Mouse (Mus musculus): ENCODE results near the gene Dnajb11.

The Dnajb11 gene
- long read RNA-seq, experiment 1, transcript Dnajb11-201 (10 exons, 1,927 nt) = major isoform, 86 of 99 reads
- long read RNA-seq, experiment 1, partial matches to known transcripts = 6 of 99 reads
- long read RNA-seq, experiment 1, other reads (novel, unspliced or antisense) = 4 of 99 reads
- long read RNA-seq, experiment 2, transcript Dnajb11-201 (10 exons, 1,927 nt) = major isoform, 125 of 139 reads
- long read RNA-seq, experiment 2, partial matches to known transcripts = 8 of 139 reads
- long read RNA-seq, experiment 2, other reads (novel, unspliced or antisense) = 5 of 139 reads

DNA sequence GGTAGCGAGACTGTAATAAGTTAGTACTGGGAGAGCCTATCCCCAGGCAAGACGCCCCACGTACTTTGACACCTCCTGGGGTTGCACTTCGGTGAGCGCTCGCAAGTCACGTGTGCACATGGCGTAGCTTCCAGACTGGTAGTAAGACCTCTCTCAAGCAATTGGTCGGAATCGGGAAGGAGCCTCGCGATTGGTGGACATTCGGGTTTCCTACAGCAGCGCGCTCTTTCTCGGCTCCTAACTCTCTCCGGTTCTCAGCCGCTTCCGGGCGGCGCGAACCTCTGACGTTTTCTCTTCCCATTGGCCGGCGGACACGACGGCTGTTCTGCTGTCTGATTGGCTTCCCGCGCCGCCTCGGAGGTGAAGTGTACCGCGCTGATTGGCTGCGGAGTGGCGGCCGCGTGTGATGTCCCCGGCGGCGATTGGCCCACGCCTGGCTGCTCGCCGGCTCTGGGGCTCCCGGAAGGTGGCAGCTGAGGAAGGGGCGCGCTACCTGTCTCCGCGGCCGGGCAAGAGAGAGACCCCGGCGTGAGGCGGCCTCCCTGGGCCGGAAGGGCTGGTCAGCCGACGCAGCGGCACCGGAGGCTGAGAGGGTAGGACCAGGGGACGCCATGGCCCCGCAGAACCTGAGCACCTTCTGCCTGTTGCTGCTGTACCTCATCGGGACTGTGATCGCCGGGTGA, at the start of gene Dnajb11, which contains the start of gene Tbccd1:
TSS of gene Dnajb11 (plus strand) at position 415 of the 683 bp plus-strand sequence.
TSS of gene Tbccd1 (minus strand) at position 239 of the 683 bp plus-strand sequence.
- intact Hi-C loops (cut with DNase I) = no loop called here

- intact Hi-C loops (cut with DNase I) = no loop called here
Measured at GRCm38 (mm10) chr16:22811477-22811876, 46.2 kb upstream of the Dnajb11 start, which contains the start of gene Crygs. Gene Crygs, minus strand, starts transcription at chr16:22811577.

DNA sequence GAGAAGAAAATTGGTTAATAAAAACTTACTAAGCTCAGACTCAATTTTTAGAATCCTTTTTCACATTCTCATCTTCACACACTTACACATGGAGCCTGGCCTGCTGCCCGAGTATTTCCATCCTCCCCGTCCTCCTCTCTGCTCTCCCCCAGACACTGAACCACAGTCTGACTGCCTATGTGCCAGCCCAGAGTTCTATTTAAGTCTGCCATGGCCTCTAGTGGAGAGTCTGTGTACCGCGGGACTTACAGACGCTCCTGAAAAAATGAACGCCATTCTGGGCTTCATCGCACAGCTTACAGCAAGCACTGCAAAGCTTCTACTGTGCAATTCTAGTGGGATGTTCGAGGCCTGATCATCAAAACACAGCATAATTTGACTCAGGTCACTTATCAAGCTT, 36.9 kb upstream of the Dnajb11 start:
- intact Hi-C loops (cut with DNase I) = no loop called here

DNA sequence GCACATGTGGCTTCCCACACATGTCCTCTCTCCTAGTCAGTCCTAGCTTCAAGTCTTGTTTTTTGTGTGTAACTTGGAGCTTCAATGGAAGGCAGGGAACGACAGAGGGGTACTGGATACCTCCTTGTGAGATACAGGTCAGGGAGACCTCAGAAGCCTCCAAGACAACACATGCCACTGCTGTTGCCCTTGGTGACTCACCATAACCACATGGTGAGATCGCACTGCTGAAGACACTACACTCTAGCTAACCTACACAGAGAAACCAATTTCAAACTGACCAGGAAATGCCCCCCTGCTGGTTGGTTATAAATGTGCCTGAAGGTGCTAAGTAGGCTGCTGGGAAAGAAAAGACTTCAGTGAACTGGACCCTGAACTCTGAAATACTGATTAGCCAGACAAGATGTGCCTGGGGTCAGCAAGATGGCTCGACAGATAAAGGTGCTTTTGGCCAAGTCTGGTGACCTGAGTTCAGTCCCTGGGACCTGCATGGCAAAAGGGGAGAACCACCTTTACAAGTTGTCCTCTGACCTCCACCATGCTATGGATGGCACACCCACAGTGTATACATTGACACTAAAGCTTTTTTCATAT, 24.6 kb upstream of the Dnajb11 start:
- intact Hi-C loops (cut with DNase I) = no loop called here

DNA sequence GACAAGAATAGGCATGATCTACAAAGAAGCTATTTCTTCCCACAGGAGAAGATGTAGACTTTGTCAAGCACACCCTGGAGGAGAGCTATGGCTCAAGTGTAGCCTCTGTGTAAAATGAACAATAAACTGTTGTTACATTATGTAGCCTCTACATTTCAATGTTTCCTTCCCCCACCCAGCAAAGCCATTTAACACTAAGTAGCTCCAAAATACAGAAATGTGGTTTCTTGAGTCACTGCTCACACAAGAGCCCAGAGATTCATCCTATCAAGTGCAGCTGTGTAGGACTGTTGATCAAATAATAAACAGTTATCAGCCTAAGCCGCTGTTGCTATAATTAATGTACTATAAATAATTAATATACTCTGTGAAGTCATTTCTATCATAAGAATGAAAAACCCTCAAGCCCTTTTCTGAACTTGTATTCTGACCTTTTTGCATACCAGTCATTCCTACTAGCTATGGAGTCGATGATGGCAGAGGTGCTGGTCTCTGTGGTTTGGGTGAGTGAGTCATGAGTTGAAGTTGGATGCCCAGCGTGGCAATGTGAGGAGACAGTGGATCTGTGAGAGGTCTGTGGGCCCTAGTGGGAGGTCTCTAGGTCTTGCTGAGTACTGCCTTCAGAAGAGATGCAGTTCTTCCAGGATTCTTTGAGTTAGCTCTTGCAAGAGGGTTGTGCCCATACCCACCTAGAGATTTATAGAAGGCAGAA, 18.3 kb upstream of the Dnajb11 start:
- intact Hi-C loops (cut with DNase I) = no loop called here

GRCm38 (mm10) chr16:22842871-22843270, 14.8 kb upstream of the Dnajb11 start:
- intact Hi-C loops (cut with DNase I) = no loop called here

DNA sequence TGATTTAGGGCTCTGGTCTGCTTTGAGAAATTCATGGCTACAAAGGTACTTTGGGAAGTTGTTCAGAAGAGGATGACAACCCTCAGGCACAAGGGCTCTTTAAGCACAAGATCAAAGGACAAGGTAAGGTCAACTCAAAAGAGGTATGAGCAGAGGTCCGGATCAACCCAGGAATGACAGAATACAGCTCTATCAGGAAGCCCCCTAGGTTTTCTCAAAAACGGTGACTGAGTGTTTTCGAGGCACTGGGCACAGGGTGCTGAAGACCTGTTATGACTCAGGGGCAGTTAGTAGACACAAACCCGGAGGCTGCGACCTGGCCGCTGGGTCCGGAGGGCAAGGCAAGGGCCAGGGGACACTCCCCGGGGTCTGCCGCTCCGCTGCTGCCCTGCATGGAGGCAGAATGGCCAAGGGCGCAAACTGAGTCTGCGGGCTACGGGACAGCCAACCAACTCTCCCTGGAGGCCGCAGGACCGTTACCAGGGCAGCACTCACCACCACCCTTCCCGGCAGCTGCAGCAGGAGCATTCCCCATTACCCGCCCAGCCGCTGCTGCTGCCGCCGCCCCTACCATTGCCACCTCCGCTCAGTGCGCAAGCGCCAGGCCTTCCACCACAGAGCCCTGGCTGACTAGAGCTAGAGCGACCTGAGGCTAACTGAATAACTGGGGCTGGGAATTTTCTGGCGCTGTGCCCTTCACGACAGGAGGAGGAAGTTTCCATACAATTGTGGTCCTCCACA, 13.4 kb upstream of the Dnajb11 start:
- intact Hi-C loops (cut with DNase I) = no loop called here

GRCm38 (mm10) chr16:22844834-22845233, 12.8 kb upstream of the Dnajb11 start:
- intact Hi-C loops (cut with DNase I) = no loop called here

DNA sequence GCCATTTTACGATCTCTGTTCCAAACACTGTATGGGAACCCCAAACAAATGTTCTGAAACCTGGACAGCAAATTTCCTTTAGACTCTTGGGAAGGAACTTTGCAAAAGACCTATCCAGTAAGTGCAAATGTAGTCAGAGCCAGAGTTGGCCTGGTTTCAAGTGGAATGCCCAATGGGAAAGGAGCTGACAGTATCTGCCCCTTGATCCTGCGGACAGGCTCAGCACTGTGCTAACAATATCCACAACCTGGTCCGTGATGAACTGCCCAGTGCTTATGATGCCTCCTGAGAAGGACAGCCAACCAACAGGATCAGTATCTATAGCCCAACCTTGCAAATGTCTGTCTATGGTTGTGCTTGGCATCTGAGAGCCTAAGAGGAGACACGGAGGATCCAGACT, 12.2 kb upstream of the Dnajb11 start:
- intact Hi-C loops (cut with DNase I) = no loop called here

GRCm38 (mm10) chr16:22847686-22848085, 10.0 kb upstream of the Dnajb11 start:
- intact Hi-C loops (cut with DNase I) = no loop called here

DNA sequence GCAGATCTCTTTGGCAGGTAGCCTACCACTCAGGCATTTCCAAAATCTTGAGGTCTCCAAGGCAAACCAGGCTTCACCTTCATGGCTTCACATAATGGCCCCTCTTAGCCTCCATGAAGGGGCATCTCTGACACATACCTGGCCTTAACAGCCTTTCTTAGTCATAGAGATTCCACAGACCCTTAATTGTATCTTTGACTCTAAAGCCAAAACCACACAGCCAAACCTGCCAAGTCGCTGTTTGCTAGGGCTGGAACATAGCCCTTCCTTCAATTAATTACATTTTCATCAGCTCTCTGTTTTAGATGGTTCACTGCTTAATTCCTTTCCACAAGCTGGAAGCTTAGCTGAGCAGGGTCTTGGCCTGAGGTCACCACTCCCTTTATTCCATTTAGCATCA, 9.3 kb upstream of the Dnajb11 start:
- intact Hi-C loops (cut with DNase I) = no loop called here

GRCm38 (mm10) chr16:22852709-22853108, 4.9 kb upstream of the Dnajb11 start:
- intact Hi-C loops (cut with DNase I) = no loop called here

GRCm38 (mm10) chr16:22856773-22857172, 872 bp upstream of the Dnajb11 start:
- intact Hi-C loops (cut with DNase I) = no loop called here

DNA sequence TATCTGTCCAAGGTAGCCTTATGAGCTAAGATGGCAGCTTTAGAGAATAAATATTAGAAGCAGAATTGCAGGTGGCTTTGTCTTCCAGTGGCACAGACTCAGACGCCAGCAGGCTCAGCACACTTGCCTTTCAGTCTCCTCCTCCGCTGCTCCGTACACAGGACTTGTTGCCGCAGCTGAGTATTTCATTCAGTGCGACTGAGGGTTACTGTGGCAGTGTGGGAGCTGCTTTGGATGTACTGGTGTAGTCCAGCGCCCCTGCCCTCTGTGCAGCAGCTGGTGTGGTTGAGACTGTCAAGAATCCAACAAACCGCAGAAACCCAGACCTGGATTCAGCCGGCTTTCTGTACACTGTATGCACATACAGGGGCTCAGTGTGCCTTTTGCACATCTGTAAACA, 14.8 kb downstream of the Dnajb11 start:
- intact Hi-C loops (cut with DNase I) = no loop called here

- intact Hi-C loops (cut with DNase I) = no loop called here
Measured at GRCm38 (mm10) chr16:22873369-22873768, 15.7 kb downstream of the Dnajb11 start.

DNA sequence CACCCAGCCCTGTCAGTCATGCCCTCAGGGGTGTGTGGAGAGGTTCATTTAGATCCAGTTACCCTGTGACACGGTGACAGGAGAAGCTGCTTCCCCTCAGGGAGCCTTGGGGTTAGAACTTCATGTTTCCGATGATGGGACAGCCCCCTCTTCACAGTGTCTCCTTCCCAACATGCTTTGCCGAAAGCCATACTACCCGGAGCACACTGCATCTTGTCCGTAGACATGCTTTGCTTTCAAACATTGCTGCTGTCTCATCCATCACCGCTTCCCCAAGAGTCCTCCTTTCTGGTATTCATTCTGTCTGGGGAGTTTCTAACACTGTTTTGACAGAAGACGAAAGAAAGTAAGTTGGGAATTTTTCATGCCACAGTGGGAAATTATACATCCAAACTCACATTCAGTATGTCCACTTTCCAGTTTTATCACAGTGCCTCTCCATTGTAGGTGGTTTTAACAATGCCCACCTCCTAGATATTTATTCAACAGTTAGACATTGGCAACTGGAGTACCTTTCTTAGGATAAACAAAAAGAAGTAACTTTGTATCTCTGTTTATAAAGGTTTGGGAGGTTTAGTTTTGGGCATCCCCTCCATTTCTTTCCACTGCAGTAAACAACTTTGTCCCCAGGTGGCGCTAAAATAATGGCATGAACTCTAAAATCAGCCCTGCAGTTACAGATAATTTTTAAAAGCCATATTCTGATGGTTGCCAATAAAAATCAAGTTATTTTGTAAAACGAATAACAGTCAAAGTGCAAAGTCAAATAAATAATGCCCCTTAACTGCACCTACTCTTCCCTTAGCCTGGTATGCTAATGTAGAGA, 18.8 kb downstream of the Dnajb11 start:
- intact Hi-C loops (cut with DNase I) = loop anchor here (2.0 to 5.0 kb wide), 2 partner anchors 76 to 171 kb away; no protein-coding TSS in a partner anchor

GRCm38 (mm10) chr16:22877660-22878390, 20.2 kb downstream of the Dnajb11 start:
- intact Hi-C loops (cut with DNase I) = loop anchor here (2.0 to 5.0 kb wide), 2 partner anchors 75 to 169 kb away; no protein-coding TSS in a partner anchor

- intact Hi-C loops (cut with DNase I) = loop anchor here (5.0 kb wide), 1 partner anchor 169 kb away; no protein-coding TSS in a partner anchor
Measured at GRCm38 (mm10) chr16:22878716-22879115, 21.1 kb downstream of the Dnajb11 start.

Measured in adrenal gland (tissue).